Mouse (Mus musculus) CH12.LX (cell line): Measurements from ENCODE around the gene Hoxc10. TPM values are rescaled to one million over a fixed set of nuclear protein-coding genes. Genes with fewer than 3 reads are reported as not detected.

Source experiments
- DNase-seq: peaks from one replicate; pipeline ENCODE4 v3.0.0-alpha.2; 2013; ENCODE audit errors: extremely low read depth
- H3K27ac ChIP-seq: 2 replicates; pipeline ENCODE4 v1.5.1; 2012; ENCODE audit warnings: low read depth, mild to moderate bottlenecking, control low read depth, moderate library complexity; ENCODE audit not compliant: insufficient read depth
- H3K27me3 ChIP-seq: replicated peaks from 2 replicates; pipeline ENCODE3; 2012; ENCODE audit warnings: inconsistent platforms
- H3K36me3 ChIP-seq, 2 experiments: replicated peaks in 1 of 2; 2 replicates each; pipeline versions ENCODE3 to v1.6.1; 2012; ENCODE audit warnings: inconsistent platforms in 1 of 2, low read length in 1 of 2, mild to moderate bottlenecking in 1 of 2, mixed read lengths in 1 of 2, moderate library complexity in 1 of 2; ENCODE audit not compliant: control insufficient read depth in 1 of 2, insufficient read depth in 1 of 2
- H3K4me1 ChIP-seq, 2 experiments: 2 replicates each; pipeline ENCODE4 v1.6.1; 2012; ENCODE audit warnings: inconsistent platforms in 1 of 2, moderate library complexity in 1 of 2; ENCODE audit not compliant: insufficient read depth in 2 of 2, control insufficient read depth in 1 of 2
- H3K4me2 ChIP-seq: 2 replicates; pipeline ENCODE4 v1.6.1; 2012; ENCODE audit warnings: low read depth, mild to moderate bottlenecking, control low read depth; ENCODE audit not compliant: poor library complexity, insufficient read depth, severe bottlenecking
- H3K4me3 ChIP-seq, 3 experiments: fragments of 150-350 bp in 1 of 3; sonication (generic) in 1 of 3; replicated peaks in 1 of 3; 2 replicates each; pipeline versions ENCODE3 to v1.5.1; 2011 to 2012; ENCODE audit warnings: low read depth in 2 of 3, low read length in 2 of 3, mild to moderate bottlenecking in 2 of 3, moderate library complexity in 2 of 3, control low read depth in 1 of 3, improper control_type of control experiment in 1 of 3, inconsistent platforms in 1 of 3, mixed read lengths in 1 of 3; ENCODE audit not compliant: poor library complexity in 1 of 3
- H3K79me2 ChIP-seq: replicated peaks from 2 replicates; pipeline ENCODE4 v1.6.1; 2012; ENCODE audit warnings: mild to moderate bottlenecking, moderate library complexity; ENCODE audit not compliant: control insufficient read depth, poor library complexity, insufficient read depth, severe bottlenecking; ENCODE audit errors: extremely low read depth
- H3K9ac ChIP-seq: 2 replicates; pipeline ENCODE4 v1.6.1; 2012; ENCODE audit warnings: low read depth, mild to moderate bottlenecking, control low read depth, moderate library complexity; ENCODE audit not compliant: insufficient read depth
- H3K9me3 ChIP-seq: replicated peaks from 2 replicates; pipeline ENCODE3; 2012; ENCODE audit warnings: low read length, inconsistent platforms, mixed read lengths
- BHLHE40 ChIP-seq: IDR thresholded peaks from 2 replicates; pipeline ENCODE4 v1.6.1; 2011; ENCODE audit warnings: mild to moderate bottlenecking, low read depth, low read length, improper control_type of control experiment
- CHD2 ChIP-seq: IDR thresholded peaks from 2 replicates; pipeline ENCODE4 v1.6.1; 2011; ENCODE audit warnings: low read length, improper control_type of control experiment
- EP300 ChIP-seq: IDR thresholded peaks from 2 replicates; pipeline ENCODE4 v1.6.1; 2011; ENCODE audit warnings: low read length, improper control_type of control experiment
- ETS1 ChIP-seq: conservative IDR thresholded peaks from 2 replicates; pipeline ENCODE4 v1.6.1; 2012; ENCODE audit warnings: low read depth, mild to moderate bottlenecking, inconsistent platforms, low read length, improper control_type of control experiment, moderate library complexity
- GABPA ChIP-seq: IDR thresholded peaks from 2 replicates; pipeline ENCODE4 v1.6.1; 2012; ENCODE audit warnings: low read depth, low read length, improper control_type of control experiment, inconsistent platforms; ENCODE audit not compliant: insufficient replicate concordance
- IRF4 ChIP-seq: IDR thresholded peaks from 2 replicates; pipeline ENCODE4 v1.6.1; 2014; ENCODE audit warnings: low read depth, mild to moderate bottlenecking, inconsistent platforms, low read length, improper control_type of control experiment
- KAT2A ChIP-seq: IDR thresholded peaks from 2 replicates; pipeline ENCODE4 v1.6.1; 2012; ENCODE audit warnings: low read length, improper control_type of control experiment, inconsistent platforms; ENCODE audit not compliant: insufficient replicate concordance
- MAFK ChIP-seq: IDR thresholded peaks from 2 replicates; pipeline ENCODE4 v1.6.1; 2011; ENCODE audit warnings: low read length, improper control_type of control experiment; ENCODE audit not compliant: insufficient replicate concordance
- MAZ ChIP-seq: IDR thresholded peaks from 2 replicates; pipeline ENCODE4 v1.6.1; 2012; ENCODE audit warnings: low read depth, mild to moderate bottlenecking, inconsistent platforms, low read length, improper control_type of control experiment, moderate library complexity
- MEF2A ChIP-seq: IDR thresholded peaks from 2 replicates; pipeline ENCODE4 v1.6.1; 2014; ENCODE audit warnings: low read depth, mild to moderate bottlenecking, inconsistent platforms, low read length, improper control_type of control experiment, borderline replicate concordance
- MXI1 ChIP-seq: IDR thresholded peaks from 2 replicates; pipeline ENCODE4 v1.6.1; 2011; ENCODE audit warnings: mild to moderate bottlenecking, low read depth, low read length, improper control_type of control experiment
- MYC ChIP-seq: IDR thresholded peaks from 2 replicates; pipeline ENCODE4 v1.6.1; 2011; ENCODE audit warnings: low read depth, mild to moderate bottlenecking, improper control_type of control experiment, low read length
- NELFE ChIP-seq: IDR thresholded peaks from 2 replicates; pipeline ENCODE4 v1.6.1; 2011; ENCODE audit warnings: low read depth, low read length, improper control_type of control experiment
- PAX5 ChIP-seq: IDR thresholded peaks from 2 replicates; pipeline ENCODE4 v1.6.1; 2012; ENCODE audit warnings: low read length, inconsistent platforms, mixed read lengths
- POLR2A ChIP-seq: IDR thresholded peaks from 2 replicates; pipeline ENCODE4 v1.6.1; 2011; ENCODE audit warnings: low read depth, mild to moderate bottlenecking, improper control_type of control experiment, low read length
- POLR2AphosphoS2 ChIP-seq: IDR thresholded peaks from 2 replicates; pipeline ENCODE4 v1.6.1; 2011; ENCODE audit warnings: low read depth, low read length, improper control_type of control experiment
- TCF12 ChIP-seq: IDR thresholded peaks from 2 replicates; pipeline ENCODE4 v1.6.1; 2014; ENCODE audit warnings: low read depth, mild to moderate bottlenecking, inconsistent platforms, low read length, improper control_type of control experiment
- USF1 ChIP-seq: IDR thresholded peaks from 2 replicates; pipeline ENCODE4 v1.6.1; 2014; ENCODE audit warnings: low read depth, mild to moderate bottlenecking, inconsistent platforms, low read length, improper control_type of control experiment
- USF2 ChIP-seq: conservative IDR thresholded peaks from 2 replicates; pipeline ENCODE4 v1.6.1; 2011; ENCODE audit warnings: low read depth, low read length, improper control_type of control experiment
- ZC3H11A ChIP-seq: IDR thresholded peaks from 2 replicates; pipeline ENCODE4 v1.6.1; 2012; ENCODE audit warnings: low read depth, mild to moderate bottlenecking, inconsistent platforms, low read length, improper control_type of control experiment
- ZMIZ1 ChIP-seq: IDR thresholded peaks from 2 replicates; pipeline ENCODE4 v1.6.1; 2012; ENCODE audit warnings: low read depth, mild to moderate bottlenecking, inconsistent platforms, low read length, improper control_type of control experiment
- dilution Hi-C: fragments of 300-500 bp; cut with MboI; formaldehyde crosslinking; loops from 2 replicates; pipeline ENCODE4 v1.14.3; 2020; ENCODE audit warnings: low sequenced_read_pairs; ENCODE audit not compliant: extremely low pct_unique_long_range_greater_than_20kb, extremely low pct_ligation_motif_present
- in situ Hi-C: fragments of 300-500 bp; cut with MboI; formaldehyde crosslinking; loops from 3 replicates; pipeline ENCODE4 v1.14.3; 2019; ENCODE audit warnings: low sequenced_read_pairs, low pct_ligation_motif_present, low pct_unique_long_range_greater_than_20kb, mixed read lengths
- polyA plus RNA-seq: library from polyadenylated mRNA; unstranded; fragments of >175 nt; gene quantifications from 2 replicates; pipeline ENCODE4 v1.2.1, GENCODE M21; 2012; ENCODE audit warnings: low read depth; ENCODE audit not compliant: insufficient read length
- total RNA-seq, 2 experiments: library from RNA; depleted of rRNA; stranded (reverse); fragments of 300-350 nt in 1 of 2; fragments of >200 nt in 1 of 2; gene quantifications; 2 replicates each; pipeline ENCODE4 v1.2.3; 2012 to 2014

Gene Hoxc10
- total and polyA plus RNA-seq, 3 experiments: 0.11 TPM; not detected in 2

DNA sequence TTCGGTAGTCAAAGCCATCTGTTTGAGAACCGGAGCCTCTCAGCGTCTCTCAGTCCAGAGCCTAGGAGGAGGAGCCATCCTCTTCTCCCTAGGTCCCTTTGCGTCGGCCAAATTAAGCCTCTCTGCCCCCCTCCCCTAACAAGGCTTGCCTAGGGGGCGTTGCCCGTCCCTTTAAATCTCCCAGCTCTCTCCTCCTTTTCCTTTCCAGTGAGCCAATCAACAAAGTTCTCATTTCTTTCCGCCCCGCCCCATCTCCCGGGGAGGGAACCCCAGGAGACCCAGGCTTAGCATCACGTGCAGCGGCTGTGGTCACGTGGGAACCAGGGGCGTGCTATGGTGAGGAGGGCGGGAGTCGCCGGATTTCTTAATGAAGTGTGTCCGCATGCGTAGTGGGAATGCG lies 46.0 kb upstream of the Hoxc10 start:
- Histone ChIP-seq H3K79me2 (no peaks in the 10 kb centered on the region), H3K4me2 (no peak overlapping the region), H3K4me3 (no peak overlapping the region), H3K27me3 (peaks cover 90% of the 10 kb centered on the region), H3K4me1 (no peaks in the 10 kb centered on the region), H3K27ac (no peak overlapping the region), H3K36me3 (no peaks in the 10 kb centered on the region), H3K9ac (no peak overlapping the region), H3K9me3 (peaks cover 13% of the 10 kb centered on the region)
- TF ChIP-seq NELFE (no peak), BHLHE40 (peak; percentile 22; the same call in 1 of the 2 replicates)
- in situ Hi-C loops: no loop called here
- no peak for DNase-seq
- dilution Hi-C loops: no loop called here

- no peaks in the 10 kb centered on the region for H3K4me1 ChIP-seq
- peaks cover 13% of the 10 kb centered on the region for H3K9me3 ChIP-seq
- TF ChIP-seq MAZ: no peak
- no peak for TF ChIP-seq ZC3H11A
- no peak for TF ChIP-seq ZMIZ1
- TF ChIP-seq ETS1: no peak
- no peak for TF ChIP-seq MYC
- TF ChIP-seq USF2: no peak
- no peak for TF ChIP-seq MEF2A
- no peak for TF ChIP-seq MAFK
- TF ChIP-seq EP300: no peak
- in situ Hi-C loops (no loop called here), dilution Hi-C loops (no loop called here)
- no peaks in the 10 kb centered on the region for H3K79me2 ChIP-seq
- H3K27ac ChIP-seq: no peak within 1 kb of the TSS
- no peak within 1 kb of the TSS for H3K9ac ChIP-seq
- peaks cover 90% of the 10 kb centered on the region for H3K27me3 ChIP-seq
- no peak within 1 kb of the TSS for H3K4me2 ChIP-seq
- H3K36me3 ChIP-seq: no peaks in the 10 kb centered on the region
- DNase-seq: no peak
- H3K4me3 ChIP-seq: no peak within 1 kb of the TSS
Observed at GRCm38 (mm10) chr15:102921053-102922011, 45.3 kb upstream of the Hoxc10 start, which contains the start of gene Hoxc13. Hoxc13 (plus strand) TSS chr15:102921103.

GRCm38 (mm10) chr15:102922012-102922362 lies 44.6 kb upstream of the Hoxc10 start:
- Histone ChIP-seq H3K4me3 (no peak overlapping the region), H3K27ac (no peak overlapping the region), H3K36me3 (no peaks in the 10 kb centered on the region), H3K9me3 (peaks cover 13% of the 10 kb centered on the region), H3K4me1 (no peaks in the 10 kb centered on the region), H3K27me3 (peaks cover 90% of the 10 kb centered on the region), H3K9ac (no peak overlapping the region), H3K79me2 (no peaks in the 10 kb centered on the region), H3K4me2 (no peak overlapping the region)
- dilution Hi-C loops: no loop called here
- no peak for DNase-seq
- TF ChIP-seq NELFE: no peak
- TF ChIP-seq EP300: no peak
- no peak for TF ChIP-seq TCF12
- TF ChIP-seq BHLHE40: no peak
- no peak for TF ChIP-seq POLR2A
- TF ChIP-seq MEF2A: no peak
- TF ChIP-seq KAT2A: no peak
- no peak for TF ChIP-seq POLR2AphosphoS2
- TF ChIP-seq CHD2: no peak
- TF ChIP-seq GABPA: no peak
- TF ChIP-seq USF1: no peak
- TF ChIP-seq IRF4: no peak
- TF ChIP-seq ZMIZ1: no peak
- no peak for TF ChIP-seq MXI1
- TF ChIP-seq PAX5: no peak
- TF ChIP-seq MAZ: no peak
- in situ Hi-C loops: no loop called here
